Mouse (Mus musculus): ENCODE measurements around the gene Ino80d. TPM values are rescaled to one million over a fixed set of nuclear protein-coding genes. Genes with fewer than 3 reads are reported as not detected.

The Ino80d gene
- total RNA-seq, 2 experiments from 2014 or later = 26.8 to 27.9 TPM

GRCm38 (mm10) chr1:62993348-62993747, 121.1 kb downstream of the Ino80d start:
- DNase-seq (ENCODE audit: low spot score in 2 of 2) = no peak

GRCm38 (mm10) chr1:62992648-62993047, 121.8 kb downstream of the Ino80d start:
- no peak for DNase-seq (ENCODE audit: low spot score in 2 of 2)

GRCm38 (mm10) chr1:62991021-62991420, 123.4 kb downstream of the Ino80d start:
- no peak for DNase-seq (ENCODE audit: low spot score in 2 of 2)

GRCm38 (mm10) chr1:62987561-62987960, 126.9 kb downstream of the Ino80d start:
- DNase-seq (ENCODE audit: low spot score in 2 of 2) = no peak

- peak; percentile 64 to 70 for DNase-seq (ENCODE audit: low spot score in 2 of 2)
Observed at GRCm38 (mm10) chr1:62986267-62986666, 128.2 kb downstream of the Ino80d start.

GRCm38 (mm10) chr1:62984566-62984965, 129.9 kb downstream of the Ino80d start:
- DNase-seq (ENCODE audit: low spot score in 2 of 2) = peak; percentile 53 to 67

GRCm38 (mm10) chr1:62976742-62977141, 137.7 kb downstream of the Ino80d start:
- no peak for DNase-seq (ENCODE audit: low spot score in 2 of 2)

- no peak for DNase-seq (ENCODE audit: low spot score in 2 of 2)
Observed at GRCm38 (mm10) chr1:62966885-62967284, 147.6 kb downstream of the Ino80d start.

GRCm38 (mm10) chr1:62964291-62964690, 150.2 kb downstream of the Ino80d start:
- peak; percentile 73 to 80 for DNase-seq (ENCODE audit: low spot score in 2 of 2)

- no peak for DNase-seq (ENCODE audit: low spot score in 2 of 2)
Observed at GRCm38 (mm10) chr1:62956942-62957645, 157.4 kb downstream of the Ino80d start.

- no peak for DNase-seq (ENCODE audit: low spot score in 2 of 2)
Observed at GRCm38 (mm10) chr1:62956526-62956925, 157.9 kb downstream of the Ino80d start.

- no peak for DNase-seq (ENCODE audit: low spot score in 2 of 2)
Observed at GRCm38 (mm10) chr1:62955340-62955739, 159.1 kb downstream of the Ino80d start.

- no peak for DNase-seq (ENCODE audit: low spot score in 2 of 2)
Observed at GRCm38 (mm10) chr1:62953036-62953435, 161.4 kb downstream of the Ino80d start.

GRCm38 (mm10) chr1:62952319-62952718, 162.1 kb downstream of the Ino80d start:
- no peak for DNase-seq (ENCODE audit: low spot score in 2 of 2)

- peak; percentile 36 to 39 for DNase-seq (ENCODE audit: low spot score in 2 of 2)
Observed at GRCm38 (mm10) chr1:62951067-62951809, 163.2 kb downstream of the Ino80d start.

GRCm38 (mm10) chr1:62950526-62950925, 163.9 kb downstream of the Ino80d start:
- no peak for DNase-seq (ENCODE audit: low spot score in 2 of 2)

GRCm38 (mm10) chr1:62947807-62948206, 166.7 kb downstream of the Ino80d start:
- no peak for DNase-seq (ENCODE audit: low spot score in 2 of 2)

- no peak for DNase-seq (ENCODE audit: low spot score in 2 of 2)
Observed at GRCm38 (mm10) chr1:62946987-62947386, 167.5 kb downstream of the Ino80d start.

GRCm38 (mm10) chr1:62934752-62935329, 179.6 kb downstream of the Ino80d start:
- DNase-seq (ENCODE audit: low spot score in 2 of 2) = peak in 1 of 2 experiments; percentile 20

GRCm38 (mm10) chr1:62934100-62934513, 180.4 kb downstream of the Ino80d start:
- DNase-seq (ENCODE audit: low spot score in 2 of 2) = peak; percentile 33 to 35

GRCm38 (mm10) chr1:62933288-62934099, 181.0 kb downstream of the Ino80d start:
- no peak for DNase-seq (ENCODE audit: low spot score in 2 of 2)
